Mouse (Mus musculus) thymus, postnatal 25 days (tissue): ENCODE measurements around the gene Tmem97.
"Not testable (repeated sequence)": the region's sequence is repeated elsewhere in the genome, so short reads cannot be mapped to it uniquely, and the experiment has no call there.

Source experiments
- DNase-seq: peaks from one replicate; pipeline ENCODE4 v3.0.0; 2022

Tmem97 gene

GRCm38 (mm10) chr11:78549491-78549987, 1.0 kb downstream of the Tmem97 start:
- no peak for DNase-seq

- no peak for DNase-seq
Observed at GRCm38 (mm10) chr11:78547718-78548460, 2.7 kb downstream of the Tmem97 start.

- DNase-seq = no peak
Observed at GRCm38 (mm10) chr11:78545181-78545580, 5.4 kb downstream of the Tmem97 start.

GRCm38 (mm10) chr11:78544449-78545111, 6.0 kb downstream of the Tmem97 start:
- DNase-seq = no peak

GRCm38 (mm10) chr11:78540358-78540757, 10.2 kb downstream of the Tmem97 start:
- no peak for DNase-seq

- no peak for DNase-seq
Observed at GRCm38 (mm10) chr11:78536690-78537084, 13.9 kb downstream of the Tmem97 start.

- peak; percentile 97 for DNase-seq
Observed at GRCm38 (mm10) chr11:78536080-78536689, 14.4 kb downstream of the Tmem97 start, which contains the start of the genes Tnfaip1 and Ift20. Tnfaip1 (minus strand) TSS chr11:78536332. Ift20 (plus strand) TSS chr11:78536361.

- DNase-seq = no peak
Observed at GRCm38 (mm10) chr11:78535376-78536079, 15.0 kb downstream of the Tmem97 start.

- DNase-seq = no peak
Observed at GRCm38 (mm10) chr11:78534516-78534915, 16.1 kb downstream of the Tmem97 start.

- DNase-seq = not testable (repeated sequence)
Observed at GRCm38 (mm10) chr11:78531515-78531914, 19.1 kb downstream of the Tmem97 start.

- DNase-seq = no peak
Observed at GRCm38 (mm10) chr11:78531046-78531445, 19.5 kb downstream of the Tmem97 start.

GRCm38 (mm10) chr11:78530001-78530400, 20.6 kb downstream of the Tmem97 start:
- DNase-seq = no peak

GRCm38 (mm10) chr11:78528714-78529113, 21.9 kb downstream of the Tmem97 start:
- no peak for DNase-seq

GRCm38 (mm10) chr11:78524838-78525237, 25.7 kb downstream of the Tmem97 start:
- no peak for DNase-seq

GRCm38 (mm10) chr11:78523241-78523955, 27.2 kb downstream of the Tmem97 start:
- DNase-seq = no peak

GRCm38 (mm10) chr11:78522481-78522997, 28.0 kb downstream of the Tmem97 start:
- no peak for DNase-seq

GRCm38 (mm10) chr11:78521880-78522279, 28.7 kb downstream of the Tmem97 start:
- DNase-seq = no peak

- no peak for DNase-seq
Observed at GRCm38 (mm10) chr11:78518931-78519330, 31.6 kb downstream of the Tmem97 start.

GRCm38 (mm10) chr11:78515549-78516325, 34.8 kb downstream of the Tmem97 start:
- no peak for DNase-seq

- no peak for DNase-seq
Observed at GRCm38 (mm10) chr11:78513106-78513790, 37.3 kb downstream of the Tmem97 start.
